Mouse (Mus musculus): Measurements from ENCODE around the gene Shank3. TPM values are rescaled to one million over a fixed set of nuclear protein-coding genes. Genes with fewer than 3 reads are reported as not detected.

Gene Shank3
- 100 to 1,000 TPM; 196 to 229 TPM for total RNA-seq (2021)

DNA sequence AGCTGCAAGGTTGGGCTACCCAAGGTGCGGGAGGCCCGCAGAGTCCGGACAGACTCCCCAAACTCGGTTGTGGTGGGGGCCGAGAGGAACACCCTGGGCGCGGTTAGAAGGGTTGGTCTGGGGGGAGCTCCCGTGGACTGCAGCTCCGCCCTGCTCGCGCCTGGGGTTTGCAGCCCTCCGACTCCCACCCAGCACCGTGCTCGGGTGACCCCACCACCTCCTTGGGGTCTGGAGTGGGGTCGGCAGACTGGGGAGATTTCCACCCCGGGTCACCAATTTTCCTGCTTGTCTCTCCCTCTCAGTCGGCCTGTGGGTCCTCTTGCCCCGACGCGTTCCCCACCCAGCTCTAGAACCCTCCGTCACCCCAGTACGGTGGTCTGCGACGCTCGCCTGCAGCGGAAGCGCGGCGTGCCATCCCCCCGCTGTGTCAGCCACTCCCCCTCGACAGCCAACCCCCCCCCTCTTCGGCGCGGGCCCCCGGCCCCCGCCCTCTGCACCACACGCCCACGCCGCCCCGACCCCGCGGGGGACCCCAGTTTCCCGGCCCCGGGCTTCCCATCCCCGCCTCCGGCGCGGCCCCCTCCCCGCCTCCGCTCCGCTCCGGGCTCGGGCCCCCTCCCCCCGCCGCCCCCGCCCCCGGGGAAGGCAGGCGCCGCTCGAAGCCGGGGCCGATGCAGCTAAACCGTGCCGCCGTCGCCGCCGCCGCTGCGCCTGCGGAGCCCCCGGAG lies at the start of gene Shank3:
Gene Shank3, plus strand, starts transcription at position 663 of the 728 bp plus-strand sequence.
- intact Hi-C loops (cut with DNase I), result no loop called here

DNA sequence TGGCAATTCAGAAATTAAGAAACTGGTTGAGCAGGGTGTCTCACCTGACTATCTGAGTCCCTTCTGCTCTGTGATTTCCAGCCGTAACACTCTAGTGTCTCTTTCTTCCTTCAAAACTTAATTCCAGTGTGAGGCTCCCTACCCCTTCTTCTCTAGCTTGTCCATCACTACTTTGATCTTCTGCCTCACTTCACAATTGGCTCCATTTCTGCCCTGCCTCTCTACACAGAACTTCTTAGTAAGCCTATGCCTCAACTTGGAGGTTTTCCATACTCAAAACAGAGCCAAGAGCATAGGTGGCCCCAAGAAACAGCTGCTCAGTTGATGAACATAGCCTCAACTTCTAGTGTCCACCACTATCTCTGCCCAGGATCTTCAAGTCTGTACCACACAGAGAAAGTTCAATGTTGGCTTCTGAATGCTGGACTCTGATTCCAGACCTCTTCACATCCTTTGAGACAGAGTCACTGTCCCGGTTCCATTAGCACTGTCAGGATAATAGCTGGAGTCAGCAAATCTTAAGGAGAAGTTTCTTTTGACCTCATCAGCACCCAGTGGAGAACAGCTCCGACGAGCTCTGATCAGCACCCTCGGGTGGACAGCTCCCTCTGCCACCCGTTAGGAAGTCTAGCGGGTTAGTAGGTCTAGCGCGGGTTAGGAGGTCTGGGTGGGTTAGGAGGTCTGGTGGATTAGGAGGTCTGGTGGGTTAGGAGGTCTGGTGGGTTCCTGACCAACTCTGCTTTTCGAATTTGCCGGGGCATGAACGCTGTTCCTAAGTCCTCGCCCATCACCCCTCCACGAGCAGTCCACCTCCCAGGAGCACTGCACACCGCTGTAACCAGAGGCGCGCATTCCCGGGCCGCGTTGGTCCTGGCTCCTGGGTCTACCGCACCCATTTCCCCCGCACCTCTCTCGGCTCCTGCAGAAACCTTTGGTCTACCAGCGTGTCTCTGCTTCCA lies 46.2 kb upstream of the Shank3 start:
- intact Hi-C loops (cut with DNase I), result no loop called here
- DNase-seq (ENCODE audit: low spot score in 2 of 2), result no peak

More for the DNA sequence above, at the start of gene Shank3:
- DNase-seq (ENCODE audit: low spot score in 2 of 2), result peak in 1 of 2 experiments; percentile 59

GRCm38 (mm10) chr15:89453865-89454478 lies 45.5 kb upstream of the Shank3 start, which contains the start of gene Mapk8ip2:
Mapk8ip2 (plus strand) TSS chr15:89453913.
- peak; percentile 73 to 80 for DNase-seq (ENCODE audit: low spot score in 2 of 2)

DNA sequence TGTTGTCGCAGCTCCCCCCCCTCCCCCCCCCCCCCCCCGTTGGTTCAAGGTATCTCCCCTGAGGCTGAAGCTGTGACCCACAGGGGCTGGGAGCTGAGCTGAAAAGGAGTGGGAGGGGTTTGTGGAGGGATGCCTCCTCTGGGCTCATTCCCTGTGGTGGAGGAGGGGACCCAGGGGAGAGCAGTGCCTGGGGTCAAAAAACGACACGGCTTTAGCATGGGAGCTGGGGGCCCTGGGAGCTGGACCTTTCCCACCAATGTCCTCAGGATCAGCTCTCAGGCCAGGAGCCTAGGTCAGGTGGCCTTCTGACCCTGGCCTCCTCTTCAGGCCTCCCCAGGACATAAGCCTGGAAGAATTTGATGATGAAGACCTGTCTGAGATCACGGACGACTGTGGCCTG lies 44.6 kb upstream of the Shank3 start:
- intact Hi-C loops (cut with DNase I), result no loop called here
- DNase-seq (ENCODE audit: low spot score in 2 of 2), result no peak

More at GRCm38 (mm10) chr15:89453865-89454478, 45.5 kb upstream of the Shank3 start, which contains the start of gene Mapk8ip2:
- intact Hi-C loops (cut with DNase I), result no loop called here

DNA sequence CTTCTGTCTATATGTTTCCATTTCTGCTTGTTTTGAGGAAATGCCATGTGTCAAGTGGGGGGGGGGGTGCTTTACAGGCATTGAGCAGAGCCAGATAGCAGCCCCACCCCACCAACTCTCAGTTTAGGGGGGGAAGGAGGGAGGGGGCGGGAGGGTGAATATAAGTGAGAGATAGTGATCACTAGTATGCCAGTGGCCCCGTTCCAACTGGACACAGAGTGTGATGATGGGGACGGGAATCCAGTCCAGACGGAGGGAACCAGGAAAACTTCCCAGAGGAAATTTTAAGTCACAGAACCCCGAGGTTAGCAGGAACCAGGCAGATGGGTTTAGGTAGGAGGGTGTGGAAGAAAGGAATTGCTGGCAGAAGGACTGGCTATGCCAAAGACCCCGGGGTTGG lies 43.8 kb upstream of the Shank3 start:
- intact Hi-C loops (cut with DNase I), result no loop called here
- no peak for DNase-seq (ENCODE audit: low spot score in 2 of 2)

GRCm38 (mm10) chr15:89458942-89459341 lies 40.5 kb upstream of the Shank3 start:
- DNase-seq (ENCODE audit: low spot score in 2 of 2), result no peak
- intact Hi-C loops (cut with DNase I), result no loop called here

GRCm38 (mm10) chr15:89459821-89460220 lies 39.6 kb upstream of the Shank3 start:
- intact Hi-C loops (cut with DNase I), result no loop called here
- no peak for DNase-seq (ENCODE audit: low spot score in 2 of 2)

- intact Hi-C loops (cut with DNase I), result no loop called here
- no peak for DNase-seq (ENCODE audit: low spot score in 2 of 2)
Measured at GRCm38 (mm10) chr15:89460298-89460697, 39.1 kb upstream of the Shank3 start.

DNA sequence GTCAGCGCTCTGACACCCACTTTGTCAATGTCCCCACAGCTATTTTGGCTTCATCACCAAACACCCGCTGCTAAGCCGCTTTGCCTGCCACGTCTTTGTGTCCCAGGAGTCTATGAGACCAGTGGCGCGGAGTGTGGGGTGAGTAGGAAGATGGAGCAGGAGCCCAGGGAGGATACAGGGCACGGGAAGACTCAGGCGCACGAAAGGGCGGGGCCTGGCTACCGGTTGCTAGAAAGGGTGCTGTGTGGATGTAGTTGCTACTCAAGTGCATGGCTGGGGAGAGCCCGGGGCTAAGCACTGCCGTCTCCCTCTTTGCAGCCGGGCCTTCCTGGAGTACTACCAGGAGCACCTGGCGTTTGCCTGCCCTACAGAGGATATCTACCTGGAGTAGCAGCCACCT lies 38.1 kb upstream of the Shank3 start:
- DNase-seq (ENCODE audit: low spot score in 2 of 2), result no peak
- intact Hi-C loops (cut with DNase I), result no loop called here

DNA sequence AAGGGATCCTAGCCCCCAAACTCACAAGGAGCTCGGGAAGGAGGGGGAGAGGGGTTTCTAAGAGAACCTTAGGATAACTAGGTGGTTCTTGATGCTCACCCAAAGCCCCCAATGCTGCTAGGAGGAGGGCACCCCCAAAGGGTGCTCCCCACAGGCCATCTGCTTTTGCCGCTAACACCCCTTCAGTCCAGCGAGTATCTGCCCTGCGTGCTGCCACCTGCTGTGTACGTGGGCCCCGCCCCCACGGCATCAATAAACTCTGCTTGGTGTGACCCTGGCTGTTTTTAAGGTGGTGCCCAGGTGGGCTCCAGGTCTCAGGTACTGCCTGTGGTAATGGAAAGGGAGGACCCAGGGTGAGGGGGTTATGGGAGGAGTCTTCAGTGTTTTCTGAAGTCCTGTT lies 37.2 kb upstream of the Shank3 start:
- no peak for DNase-seq (ENCODE audit: low spot score in 2 of 2)
- intact Hi-C loops (cut with DNase I), result no loop called here

- intact Hi-C loops (cut with DNase I), result no loop called here
- DNase-seq (ENCODE audit: low spot score in 2 of 2), result no peak
Measured at GRCm38 (mm10) chr15:89463334-89464235, 35.8 kb upstream of the Shank3 start.

DNA sequence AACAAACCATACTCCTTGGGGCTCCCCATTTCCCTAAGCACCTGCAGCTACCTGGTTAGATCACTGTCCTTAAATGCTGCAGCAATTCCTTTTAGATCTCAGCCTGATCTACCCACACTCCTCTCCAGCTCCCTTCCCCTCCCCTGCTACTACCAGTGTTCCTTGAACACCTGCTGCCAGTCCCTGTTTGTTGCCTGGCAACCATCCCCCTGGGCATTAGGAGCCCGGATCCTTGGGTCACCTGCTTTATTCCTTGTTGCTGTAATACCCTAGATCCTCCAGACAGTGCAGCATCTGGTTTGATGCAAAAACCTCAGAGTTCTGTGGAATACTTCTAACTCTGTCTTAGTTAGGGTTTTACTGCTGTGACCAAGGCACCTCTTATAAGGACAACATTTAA lies 34.4 kb upstream of the Shank3 start:
- DNase-seq (ENCODE audit: low spot score in 2 of 2), result no peak

DNA sequence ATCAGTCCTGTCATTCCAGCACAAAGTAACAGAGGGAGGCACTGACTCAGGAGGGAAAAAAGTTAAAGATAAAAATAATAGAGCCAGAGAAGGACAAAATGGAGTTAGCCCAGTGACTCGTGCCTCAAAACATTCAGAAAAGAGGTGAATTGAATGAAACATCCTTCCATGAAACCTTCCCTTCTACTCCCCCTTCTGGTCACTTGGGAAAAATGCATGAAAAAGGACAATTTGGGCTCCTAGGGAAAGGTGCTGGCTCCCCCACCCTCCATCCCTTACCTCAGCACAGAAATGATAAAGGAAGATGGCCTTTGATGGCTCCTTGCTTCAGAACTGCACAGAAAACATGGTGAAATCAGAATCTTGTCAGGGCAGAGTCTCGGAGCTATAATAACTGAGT lies 30.8 kb upstream of the Shank3 start:
- intact Hi-C loops (cut with DNase I), result no loop called here

More for the DNA sequence above, 34.4 kb upstream of the Shank3 start:
- intact Hi-C loops (cut with DNase I), result no loop called here

DNA sequence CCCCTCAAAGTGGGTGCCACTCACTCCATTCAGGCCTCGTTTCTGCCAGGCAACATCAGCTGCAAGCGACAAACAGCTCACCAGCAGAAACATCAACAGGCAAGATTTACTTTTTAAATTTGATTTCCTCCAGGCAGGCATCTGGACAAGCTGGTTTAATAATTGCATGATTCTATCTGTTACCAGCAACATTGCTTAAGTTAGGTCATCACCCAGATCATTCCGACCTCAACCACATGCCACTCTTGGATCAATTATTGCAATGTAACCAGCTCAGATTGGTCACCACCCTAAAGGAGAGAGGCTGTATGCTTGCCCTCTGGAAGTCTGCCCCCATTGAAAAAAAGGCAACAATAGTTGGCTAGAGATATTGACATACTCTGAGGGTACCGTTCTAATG lies 27.9 kb upstream of the Shank3 start:
- intact Hi-C loops (cut with DNase I), result no loop called here
- DNase-seq (ENCODE audit: low spot score in 2 of 2), result no peak

More for the DNA sequence above, 30.8 kb upstream of the Shank3 start:
- DNase-seq (ENCODE audit: low spot score in 2 of 2), result no peak

DNA sequence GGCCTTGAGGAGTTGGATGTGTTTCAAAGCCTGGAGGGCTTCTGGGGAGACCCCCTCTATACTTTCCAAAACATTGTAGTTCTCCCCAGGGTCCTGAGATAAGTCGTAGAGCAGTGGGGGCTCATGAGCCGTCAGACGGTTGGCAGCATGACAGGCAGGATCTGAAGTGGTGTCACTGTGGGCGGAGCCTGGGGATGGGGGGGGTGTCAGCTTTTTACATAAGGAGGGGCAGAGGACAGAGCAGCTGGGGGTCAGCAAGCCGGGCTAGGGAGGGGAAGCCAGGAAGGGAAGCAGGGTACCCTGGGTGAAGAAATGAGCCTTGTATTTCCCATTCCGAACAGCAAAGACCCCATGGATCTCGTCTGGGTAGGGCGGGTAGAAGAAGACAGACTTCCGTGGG lies 26.1 kb upstream of the Shank3 start:
- no peak for DNase-seq (ENCODE audit: low spot score in 2 of 2)
- intact Hi-C loops (cut with DNase I), result no loop called here

GRCm38 (mm10) chr15:89473921-89474320 lies 25.5 kb upstream of the Shank3 start:
- no peak for DNase-seq (ENCODE audit: low spot score in 2 of 2)
- intact Hi-C loops (cut with DNase I), result no loop called here

- intact Hi-C loops (cut with DNase I), result no loop called here
Measured at GRCm38 (mm10) chr15:89474596-89475292, 24.7 kb upstream of the Shank3 start.

GRCm38 (mm10) chr15:89475293-89475600 lies 24.2 kb upstream of the Shank3 start:
- no peak for DNase-seq (ENCODE audit: low spot score in 2 of 2)
- intact Hi-C loops (cut with DNase I), result no loop called here

More at GRCm38 (mm10) chr15:89474596-89475292, 24.7 kb upstream of the Shank3 start:
- DNase-seq (ENCODE audit: low spot score in 2 of 2), result no peak

Measured in left cerebral cortex, postnatal 36 days (tissue).